Mouse (Mus musculus) liver, adult 2 months (tissue): ENCODE data around the gene Methig1. TPM values are rescaled to one million over a fixed set of nuclear protein-coding genes. Genes with fewer than 3 reads are reported as not detected.

Experiments used
- DNase-seq: peaks from one replicate; pipeline ENCODE4 v3.0.0-alpha.2; 2011; ENCODE audit warnings: low read depth, low spot score; ENCODE audit errors: extremely low read depth
- H3K27ac ChIP-seq: fragments of 200-500 bp; replicated peaks from 2 replicates; pipeline ENCODE4 v1.5.1; 2012; ENCODE audit warnings: low read depth, mild to moderate bottlenecking, control low read depth, inconsistent platforms, low read length; ENCODE audit not compliant: insufficient read depth
- H3K27me3 ChIP-seq: fragments of 200-500 bp; 2 replicates; pipeline ENCODE4 v1.6.1; 2012; ENCODE audit warnings: mild to moderate bottlenecking, moderate library complexity, low read length, inconsistent platforms; ENCODE audit not compliant: control insufficient read depth, insufficient read depth
- H3K36me3 ChIP-seq: fragments of 200-500 bp; 2 replicates; pipeline ENCODE4 v1.6.1; 2012; ENCODE audit warnings: low read length, inconsistent platforms; ENCODE audit not compliant: control insufficient read depth, insufficient read depth
- H3K4me1 ChIP-seq: fragments of 200-500 bp; 2 replicates; pipeline ENCODE4 v1.6.1; 2011; ENCODE audit warnings: low read length; ENCODE audit not compliant: control insufficient read depth, insufficient read depth
- H3K4me3 ChIP-seq: fragments of 200-500 bp; 2 replicates; pipeline ENCODE4 v1.5.1; 2011; ENCODE audit warnings: low read depth, mild to moderate bottlenecking, control low read depth, low read length, moderate library complexity; ENCODE audit not compliant: insufficient read depth
- H3K79me2 ChIP-seq: fragments of 200-500 bp; 2 replicates; pipeline ENCODE4 v1.6.1; 2012; ENCODE audit warnings: inconsistent platforms, mild to moderate bottlenecking, low read length, moderate library complexity; ENCODE audit not compliant: control insufficient read depth, insufficient read depth
- H3K9ac ChIP-seq: fragments of 200-500 bp; 2 replicates; pipeline ENCODE4 v1.6.1; 2012; ENCODE audit warnings: low read depth, mild to moderate bottlenecking, control low read depth, inconsistent platforms, low read length
- CTCF ChIP-seq: fragments of 200-500 bp; IDR thresholded peaks from 2 replicates; pipeline ENCODE4 v1.5.1; 2011; ENCODE audit warnings: low read depth, low read length, control low read depth
- POLR2A ChIP-seq: fragments of 200-500 bp; IDR thresholded peaks from 2 replicates; pipeline ENCODE4 v1.6.1; 2011; ENCODE audit warnings: low read length, control low read depth; ENCODE audit not compliant: insufficient read depth; ENCODE audit errors: extremely low read depth
- WGBS: fragments of 180-500 bp; shearing (Covaris S2); methylation state at CpG from one replicate; pipeline ENCODE4 v1.1.7; 2018; 5-methylcytosine and 5-hydroxymethylcytosine counted together
- polyA plus RNA-seq: library from polyadenylated mRNA; depleted of rRNA; stranded (reverse); fragments of >200 nt; gene quantifications from 2 replicates; pipeline ENCODE4 v1.2.3, GENCODE M21; 2012
- total RNA-seq: library from RNA; depleted of rRNA; stranded (reverse); fragments of >200 nt; gene quantifications from 2 replicates; pipeline ENCODE4 v1.2.3, GENCODE M21; 2014

The Methig1 gene
- total and polyA plus RNA-seq, 2 experiments = 0.15 TPM; not detected in 1

GRCm38 (mm10) chr15:100422476-100422875 lies 69.5 kb downstream of the Methig1 start:
- Histone ChIP-seq H3K79me2 (peaks cover 24% of the 10 kb centered on the region; the same call in 1 of the 2 replicates), H3K9ac (peak overlapping the region; percentile 90), H3K4me3 (peak overlapping the region; percentile 74), H3K27me3 (no peaks in the 10 kb centered on the region), H3K36me3 (no peaks in the 10 kb centered on the region), H3K27ac (peak overlapping the region; percentile 60), H3K4me1 (peaks cover 18% of the 10 kb centered on the region)
- TF ChIP-seq CTCF (no peak), POLR2A (no peak)
- WGBS = under 1% methylated on average over 41 of the region's 44 CpGs
- no peak for DNase-seq

- peak; percentile 81 for DNase-seq
- peak; percentile 89 for TF ChIP-seq POLR2A
- TF ChIP-seq CTCF = no peak
- Histone ChIP-seq H3K36me3 (no peaks in the 10 kb centered on the region), H3K9ac (peak overlapping the region; percentile 90), H3K4me3 (peak overlapping the region; percentile 74), H3K4me1 (peaks cover 18% of the 10 kb centered on the region), H3K27ac (peak overlapping the region; percentile 60), H3K79me2 (peaks cover 18% of the 10 kb centered on the region; the same call in 1 of the 2 replicates), H3K27me3 (no peaks in the 10 kb centered on the region)
- WGBS = 1% methylated on average over 58 of the region's 65 CpGs
Measured at GRCm38 (mm10) chr15:100422899-100423860, 70.2 kb downstream of the Methig1 start.

GRCm38 (mm10) chr15:100423916-100424315 lies 71.0 kb downstream of the Methig1 start:
- 9% methylated on average over 14 of the region's 14 CpGs for WGBS

GRCm38 (mm10) chr15:100424396-100425122 lies 71.6 kb downstream of the Methig1 start, which contains the start of gene Slc11a2:
Slc11a2 (minus strand) TSS chr15:100425072.
- Histone ChIP-seq H3K36me3 (no peaks in the 10 kb centered on the region), H3K9ac (no peak within 1 kb of the TSS), H3K79me2 (peaks cover 8% of the 10 kb centered on the region; the same call in 1 of the 2 replicates), H3K4me3 (no peak within 1 kb of the TSS), H3K27ac (no peak within 1 kb of the TSS), H3K27me3 (no peaks in the 10 kb centered on the region), H3K4me1 (peaks cover 13% of the 10 kb centered on the region)
- no peak for DNase-seq
- TF ChIP-seq POLR2A (no peak), CTCF (no peak)
- WGBS = 57% methylated on average over 17 of the region's 17 CpGs

More at GRCm38 (mm10) chr15:100423916-100424315, 71.0 kb downstream of the Methig1 start:
- Histone ChIP-seq H3K36me3 (no peaks in the 10 kb centered on the region), H3K4me3 (no peak overlapping the region), H3K4me1 (peaks cover 18% of the 10 kb centered on the region), H3K9ac (no peak overlapping the region), H3K27ac (no peak overlapping the region), H3K79me2 (peaks cover 14% of the 10 kb centered on the region; the same call in 1 of the 2 replicates), H3K27me3 (no peaks in the 10 kb centered on the region)
- TF ChIP-seq CTCF = no peak
- DNase-seq = no peak

- 89% methylated on average over 13 of the region's 13 CpGs for WGBS
- Histone ChIP-seq H3K36me3 (no peaks in the 10 kb centered on the region), H3K9ac (no peak overlapping the region), H3K4me1 (peaks cover 1% of the 10 kb centered on the region), H3K4me3 (no peak overlapping the region), H3K27me3 (no peaks in the 10 kb centered on the region), H3K27ac (no peak overlapping the region), H3K79me2 (no peaks in the 10 kb centered on the region)
- TF ChIP-seq POLR2A (no peak), CTCF (no peak)
- no peak for DNase-seq
Measured at GRCm38 (mm10) chr15:100428296-100428905, 75.5 kb downstream of the Methig1 start.
